Mouse (Mus musculus) E14TG2a.4 (cell line): ENCODE data around the gene Vmn2r63.
"Not testable (repeated sequence)": the region's sequence is repeated elsewhere in the genome, so short reads cannot be mapped to it uniquely, and the experiment has no call there.

Experiments
- CTCF ChIP-seq: conservative IDR thresholded peaks from 2 replicates; pipeline ENCODE4 v1.5.1; 2014; ENCODE audit warnings: low read length
- NANOG ChIP-seq: IDR thresholded peaks from 2 replicates; pipeline ENCODE4 v1.6.1; 2014; ENCODE audit warnings: borderline replicate concordance, low read length, mixed read lengths

DNA sequence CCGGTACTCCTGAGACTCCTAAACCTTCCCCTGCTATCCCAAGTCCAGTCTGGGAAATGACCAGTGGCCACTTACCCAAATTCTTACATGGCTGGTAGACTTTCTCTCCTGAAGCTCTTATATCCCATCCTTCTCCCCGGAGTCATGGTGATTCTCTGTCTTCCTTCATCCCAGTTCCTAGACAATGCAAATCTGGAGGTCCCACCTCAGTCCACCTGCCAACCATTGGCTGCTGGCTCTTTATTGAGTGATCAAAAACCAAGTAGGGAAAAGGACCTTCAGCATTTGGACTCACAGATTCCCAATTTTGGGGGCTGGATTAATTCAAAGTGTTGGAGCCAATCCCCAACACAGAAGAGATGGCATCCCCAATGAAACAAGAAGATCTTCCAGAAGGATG, 35.6 kb downstream of the Vmn2r63 start:
- TF ChIP-seq CTCF, NANOG: not testable (repeated sequence)
